Mouse (Mus musculus) embryo, embryonic 10 days (tissue): Measurements from ENCODE around the gene Ddx18.

Experiments
- DNase-seq: peaks from one replicate; pipeline ENCODE4 v3.0.0-alpha.2; 2015; ENCODE audit warnings: low spot score

Ddx18 gene

DNA sequence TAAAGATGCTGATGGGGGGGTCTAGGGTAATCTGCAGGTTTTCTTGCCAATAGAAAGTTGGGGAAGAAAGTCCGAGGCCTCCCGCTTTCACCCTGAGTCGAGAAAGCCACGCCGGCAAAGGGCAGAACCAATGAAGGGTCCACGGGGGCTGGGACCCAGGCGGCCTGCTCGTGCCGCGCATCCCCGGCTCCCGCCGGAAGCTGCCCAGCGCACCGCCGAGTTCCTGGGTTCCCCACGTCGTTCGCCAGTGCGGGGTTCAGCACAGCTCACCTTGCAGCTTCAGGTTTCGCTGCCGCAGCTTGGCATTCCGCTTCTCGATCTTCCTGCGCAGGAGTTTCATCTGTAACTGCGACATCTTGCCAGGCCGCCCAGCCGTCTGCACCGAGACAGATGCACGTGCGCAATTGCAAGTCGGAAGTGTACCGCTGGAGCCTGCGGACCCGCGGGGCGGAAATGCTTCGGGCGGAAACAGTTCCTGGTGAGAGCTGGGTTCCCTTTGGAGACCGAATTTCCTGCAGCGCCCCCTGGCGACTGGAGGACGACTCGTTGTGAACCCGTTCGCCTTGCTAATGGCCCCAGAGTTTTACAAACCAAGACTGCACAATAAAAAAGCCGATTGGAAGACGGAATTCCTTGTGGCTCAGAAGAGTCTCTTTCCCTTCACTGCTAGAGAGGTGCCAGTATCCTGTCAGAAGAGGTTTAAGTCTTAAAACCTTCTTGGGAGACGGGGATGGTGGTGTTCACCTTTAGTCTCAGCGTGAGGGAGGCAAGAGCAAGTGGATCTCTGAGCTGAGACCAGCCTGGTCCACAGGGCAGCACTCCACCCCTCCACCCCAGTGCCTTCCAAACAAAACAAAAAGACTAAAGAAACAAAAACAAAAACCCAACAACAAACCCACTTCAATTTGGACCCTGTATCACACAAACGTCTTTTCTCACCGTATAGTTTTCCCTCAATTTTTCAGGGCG, at the start of gene Ddx18:
Gene Ddx18, minus strand, starts transcription at position 469 of the 969 bp plus-strand sequence.
- peak; percentile 94 for DNase-seq

DNA sequence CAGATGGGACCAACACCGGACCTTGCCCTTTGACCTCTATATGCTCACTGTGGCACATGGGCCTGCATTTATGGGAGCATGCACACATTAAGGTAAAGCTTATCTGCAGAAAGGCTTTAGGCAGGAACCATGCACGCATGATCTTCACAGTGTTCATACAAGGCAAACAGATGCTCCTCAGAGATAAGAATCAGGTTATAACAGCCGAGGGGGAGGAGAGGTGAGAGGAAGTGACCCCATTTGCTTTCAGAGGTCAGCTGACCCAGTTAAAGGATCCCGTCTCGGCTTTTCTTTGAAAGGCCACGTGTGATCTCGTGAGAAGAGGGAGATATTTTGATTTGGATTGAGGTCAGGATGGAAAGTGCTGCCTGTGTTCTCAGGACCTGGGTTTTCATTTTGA, 40.2 kb upstream of the Ddx18 start:
- peak; percentile 23 for DNase-seq

DNA sequence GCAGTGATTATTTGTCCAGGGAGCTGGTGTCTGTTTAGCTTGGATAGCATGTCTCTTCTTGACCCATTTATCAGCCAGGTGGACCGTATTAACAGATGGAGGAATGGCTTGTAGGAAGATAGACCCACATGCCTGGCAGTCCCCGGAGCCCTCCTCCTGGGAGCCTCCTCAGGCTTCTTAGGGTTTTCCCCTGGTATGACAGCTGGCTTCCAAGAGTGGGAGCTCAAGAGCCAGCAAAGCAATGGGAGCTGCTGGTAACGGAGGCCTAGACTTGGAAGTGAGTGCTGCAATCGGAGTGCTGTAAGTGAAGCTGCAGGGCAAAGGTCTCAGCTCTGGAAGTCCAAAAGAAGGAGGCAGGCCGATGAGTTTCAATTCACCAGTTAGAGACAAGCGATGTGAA, 37.3 kb upstream of the Ddx18 start:
- peak; percentile 44 for DNase-seq

DNA sequence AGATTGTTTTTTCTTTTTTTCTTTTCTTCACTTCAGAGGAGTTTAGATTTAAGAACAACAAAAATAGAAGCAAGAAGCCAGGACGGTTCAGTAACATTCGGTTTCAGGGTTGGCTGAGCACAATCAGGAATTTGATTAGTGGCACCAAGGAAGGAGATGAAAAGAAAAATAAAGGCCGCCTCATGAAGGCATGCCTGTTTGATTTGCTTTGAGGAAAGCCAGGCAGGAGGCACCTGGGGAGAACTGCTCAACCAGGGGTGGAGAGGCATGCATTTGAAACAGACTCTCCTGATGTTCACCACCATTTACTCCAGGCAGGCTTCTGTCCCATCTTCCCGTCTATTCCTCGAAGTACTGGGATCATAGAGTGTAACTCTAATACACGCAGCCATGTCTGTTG, 34.1 kb upstream of the Ddx18 start:
- DNase-seq = no peak

DNA sequence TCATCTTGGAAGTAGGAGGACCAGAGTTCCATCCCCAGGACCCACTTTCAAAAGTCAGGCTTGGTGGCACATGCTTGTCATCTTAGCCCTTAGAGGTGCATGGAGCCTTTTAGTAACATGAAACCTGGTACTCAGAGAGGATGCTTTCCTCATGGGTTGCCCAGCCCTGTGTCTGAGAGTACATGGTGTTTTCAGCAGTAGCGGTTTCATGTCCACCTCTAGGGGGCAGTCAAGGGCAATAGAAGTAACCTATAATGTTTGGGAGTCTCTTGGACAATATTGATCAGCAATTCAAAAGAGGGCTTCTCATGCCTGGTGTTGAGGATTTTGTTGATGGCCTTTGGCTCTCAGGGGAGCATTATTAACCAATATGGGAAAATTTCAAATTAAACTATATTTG, 33.3 kb upstream of the Ddx18 start:
- peak; percentile 79 for DNase-seq

DNA sequence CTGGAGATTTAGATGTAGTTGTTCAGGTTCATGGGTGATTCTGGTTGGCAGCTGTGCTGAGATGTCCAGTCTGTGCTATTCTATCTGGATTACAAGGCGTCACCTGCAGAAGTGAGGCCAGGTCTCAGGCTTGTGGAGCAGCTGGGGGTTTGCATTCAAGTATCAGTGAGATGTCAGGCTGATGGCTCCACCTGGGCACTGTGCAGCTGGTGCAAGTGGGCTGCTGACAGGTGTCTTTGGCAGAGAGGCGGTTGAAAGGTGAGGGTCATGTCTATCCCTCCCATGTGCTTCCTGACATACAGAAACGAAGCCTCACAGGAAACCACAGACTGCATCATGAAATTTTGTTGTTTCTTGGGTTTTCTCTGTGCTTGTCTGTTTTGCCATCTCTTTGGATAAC, 30.6 kb upstream of the Ddx18 start:
- no peak for DNase-seq

DNA sequence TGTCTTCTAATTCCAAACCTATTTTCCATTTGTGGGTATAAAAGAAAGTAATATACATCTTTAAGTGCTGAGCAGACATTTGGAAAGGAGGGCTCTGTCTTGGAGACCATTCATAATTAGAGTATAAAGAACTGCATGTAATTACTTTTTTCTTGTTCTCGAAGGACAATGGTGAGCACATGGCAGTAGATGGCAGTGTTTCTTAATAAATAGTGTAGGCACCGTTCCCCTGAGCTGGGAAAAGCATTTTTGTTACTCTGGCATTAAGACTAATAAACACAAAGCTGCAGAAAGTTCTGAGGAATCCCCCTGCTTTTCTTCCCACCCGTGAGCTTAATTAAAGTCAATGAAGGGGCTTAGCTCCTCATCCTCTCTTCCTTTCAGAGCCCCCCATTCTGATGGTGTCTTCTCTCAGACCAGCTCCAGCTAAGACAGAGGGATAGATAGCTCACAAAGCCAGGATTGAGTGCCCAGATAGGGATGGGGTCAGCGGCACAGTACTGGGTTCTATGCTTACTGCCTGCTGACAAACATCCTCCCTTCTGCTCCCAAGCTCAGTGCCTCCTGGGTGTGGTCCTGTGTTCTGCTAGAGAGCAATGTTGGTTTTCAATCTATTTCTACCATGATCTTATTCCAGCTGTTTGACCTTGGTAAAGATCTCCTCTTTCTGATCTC, 29.3 kb upstream of the Ddx18 start:
- peak; percentile 57 for DNase-seq

DNA sequence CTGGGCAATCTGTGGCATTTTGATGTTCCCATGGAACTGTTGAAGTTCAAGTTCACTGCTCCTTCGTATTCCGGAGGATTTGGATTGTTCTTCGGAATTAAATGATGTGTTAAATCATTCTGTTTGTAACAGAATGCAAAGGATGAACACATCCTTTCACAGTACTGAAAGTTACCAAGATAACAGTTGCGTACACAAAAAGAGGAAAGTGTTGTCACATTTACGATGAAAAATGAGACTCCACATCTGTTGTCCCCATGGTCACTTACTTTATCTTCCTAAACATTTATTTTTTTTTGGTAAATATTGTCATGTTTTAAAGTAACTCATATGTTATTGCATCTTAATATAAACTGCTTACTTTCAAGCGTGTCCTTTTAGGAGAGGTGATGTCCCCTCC, 17.0 kb upstream of the Ddx18 start:
- no peak for DNase-seq

DNA sequence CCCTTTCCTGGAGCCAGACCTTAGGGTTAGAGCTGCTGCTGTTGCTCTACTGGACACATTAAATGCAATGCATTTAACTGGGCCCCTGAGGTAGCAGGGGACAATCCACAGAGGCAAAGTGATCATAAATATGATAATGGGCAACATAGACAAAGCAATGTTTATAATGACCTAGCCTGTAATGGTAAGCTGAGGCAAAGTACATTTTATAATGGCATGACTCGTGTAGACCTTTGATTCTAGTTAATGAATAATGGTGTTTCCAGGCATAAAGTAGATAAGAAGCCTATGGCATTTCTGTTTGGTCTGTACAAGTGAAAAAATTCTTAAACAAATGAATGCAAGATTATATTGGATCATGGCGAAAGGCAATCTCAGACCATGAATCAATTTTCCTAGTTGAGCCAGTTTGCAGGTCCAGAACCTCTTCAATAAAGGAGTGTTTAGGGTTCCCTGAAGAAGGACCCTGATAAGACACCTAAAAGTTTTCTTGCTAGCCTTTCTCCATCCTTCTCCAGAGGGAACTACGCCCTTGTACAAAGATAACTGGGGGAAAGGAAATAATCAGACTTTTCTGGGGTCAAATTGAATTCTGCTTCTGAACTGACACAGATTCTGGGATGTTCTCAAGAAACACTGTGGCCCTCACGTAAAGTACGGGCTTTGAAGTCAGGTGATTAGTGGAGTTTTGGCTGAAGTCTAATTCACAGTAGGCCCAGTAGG, 13.5 kb upstream of the Ddx18 start:
- no peak for DNase-seq

DNA sequence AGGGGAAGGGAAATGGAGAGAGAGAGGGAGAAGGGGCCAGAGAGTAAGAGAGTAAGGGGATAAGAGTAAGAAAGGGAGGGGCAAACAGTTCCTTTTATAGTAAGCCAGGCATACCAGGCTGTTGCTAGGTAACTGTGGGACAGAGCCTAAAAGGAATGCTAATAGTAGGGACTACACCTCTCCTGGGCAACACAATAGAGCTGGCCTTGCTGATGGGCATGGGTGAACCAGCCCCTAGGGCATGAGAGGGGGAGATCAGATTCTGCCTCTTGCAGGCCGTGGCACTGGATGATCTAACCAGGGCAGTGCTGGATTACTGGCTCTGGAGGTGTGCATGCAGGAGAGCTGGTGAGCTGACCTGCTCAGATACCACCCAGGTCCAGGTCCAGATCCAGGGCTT, 9.7 kb upstream of the Ddx18 start:
- no peak for DNase-seq

DNA sequence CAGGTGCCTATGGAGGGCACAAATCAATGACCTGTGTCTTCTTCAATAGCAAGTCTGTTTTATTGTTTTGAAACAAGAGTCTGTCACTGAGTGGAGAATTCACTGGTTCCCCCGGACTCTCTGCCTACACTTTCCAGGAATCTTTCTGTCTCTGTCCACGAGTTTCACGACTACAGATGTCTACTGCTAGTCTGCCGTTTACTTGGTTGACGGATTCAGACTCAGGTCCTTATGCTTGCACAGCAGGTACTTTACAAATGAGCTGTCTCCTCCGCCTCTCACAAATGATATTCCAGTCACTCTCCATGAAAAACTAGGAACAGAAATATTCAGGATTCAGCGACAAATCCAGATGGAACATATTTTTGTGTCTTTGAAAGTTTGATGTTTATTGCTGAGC, 2.7 kb upstream of the Ddx18 start:
- no peak for DNase-seq

DNA sequence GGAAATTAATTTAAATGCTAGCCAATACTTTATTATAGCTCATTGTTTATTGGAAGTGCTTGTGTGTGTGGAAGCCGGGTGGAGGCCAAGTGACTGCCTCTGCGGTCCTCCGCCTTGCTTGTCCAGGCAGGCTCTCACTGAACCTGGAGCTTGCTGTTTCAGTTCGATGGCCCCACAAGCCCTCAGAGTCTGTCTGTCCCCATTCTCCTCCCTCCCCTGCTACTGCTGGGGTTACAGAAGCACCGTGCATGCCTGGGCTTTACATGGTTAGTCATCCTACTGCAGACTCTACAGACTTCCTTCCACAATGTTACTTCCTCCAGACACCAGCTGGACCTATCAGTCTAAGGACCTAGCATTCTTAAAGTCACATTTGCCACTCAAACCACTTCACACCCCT, 9.9 kb downstream of the Ddx18 start:
- DNase-seq = no peak

DNA sequence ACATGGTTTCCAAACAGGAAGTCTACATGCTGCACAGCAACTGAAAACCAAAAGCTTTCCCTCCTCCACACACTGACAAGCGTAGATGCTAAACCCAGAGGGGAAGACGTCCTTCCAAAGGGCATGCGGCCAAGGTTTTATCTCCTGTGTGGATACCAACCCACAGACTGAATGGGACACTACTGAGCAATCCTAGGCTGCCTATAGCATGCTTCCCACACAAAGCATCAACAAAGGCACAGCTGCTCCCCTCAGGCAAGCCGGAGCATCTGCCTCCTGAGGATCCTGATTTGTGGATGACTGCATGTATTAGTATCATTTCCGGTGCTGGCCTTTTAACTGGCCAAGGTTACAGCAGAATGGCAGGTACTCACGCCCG, 16.3 kb downstream of the Ddx18 start:
- DNase-seq = no peak

DNA sequence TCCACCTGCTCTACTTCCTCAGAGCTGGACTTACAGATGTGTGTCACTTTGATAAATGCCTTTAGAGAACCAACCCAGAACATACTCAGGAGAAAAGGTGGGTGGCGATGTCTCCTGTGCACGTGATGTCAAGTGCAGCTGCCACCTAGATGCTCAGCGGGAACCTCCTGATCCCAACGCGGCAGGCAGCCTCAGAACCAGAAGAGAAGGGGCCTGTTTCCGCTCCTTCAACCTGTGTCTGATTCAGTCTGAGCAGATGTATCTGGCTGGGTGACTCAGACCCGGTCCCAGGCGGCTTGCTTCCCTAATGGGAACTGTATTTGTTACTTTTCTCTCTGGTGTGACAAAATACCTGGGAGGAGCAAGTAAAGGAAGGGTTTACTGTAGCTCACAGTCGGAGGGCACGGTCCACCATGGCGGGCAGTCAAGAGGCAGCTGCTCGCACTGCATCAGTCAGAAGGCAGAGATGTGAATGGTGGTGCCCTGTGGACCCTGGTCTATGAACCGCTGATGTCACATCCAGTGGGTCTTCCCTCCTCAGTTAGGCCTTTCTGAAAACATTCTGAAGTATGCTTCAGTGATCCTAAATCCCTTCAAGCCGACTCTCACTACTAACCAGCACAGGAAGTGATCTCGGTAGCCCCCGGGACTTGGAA, 16.9 kb downstream of the Ddx18 start:
- DNase-seq = no peak

DNA sequence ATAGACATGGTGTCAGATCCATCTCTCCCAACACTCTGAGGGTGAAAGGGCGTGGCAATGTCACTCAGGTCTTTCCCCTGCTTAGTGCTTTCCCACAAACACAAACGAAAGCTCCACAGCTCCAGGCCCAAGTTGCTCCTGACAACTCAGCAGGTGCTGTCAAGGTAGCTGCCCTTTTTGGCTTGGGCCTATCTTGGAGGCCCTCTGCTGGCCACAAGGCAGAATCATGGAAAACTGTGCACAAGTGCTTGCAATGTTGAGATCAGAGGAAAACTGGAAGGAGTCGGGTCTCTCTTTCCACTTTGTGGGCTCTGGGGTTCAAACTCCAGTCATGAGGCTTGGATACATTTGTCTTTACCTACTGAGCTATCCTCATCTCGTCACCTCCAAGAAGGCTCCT, 18.3 kb downstream of the Ddx18 start:
- DNase-seq = peak; percentile 31

DNA sequence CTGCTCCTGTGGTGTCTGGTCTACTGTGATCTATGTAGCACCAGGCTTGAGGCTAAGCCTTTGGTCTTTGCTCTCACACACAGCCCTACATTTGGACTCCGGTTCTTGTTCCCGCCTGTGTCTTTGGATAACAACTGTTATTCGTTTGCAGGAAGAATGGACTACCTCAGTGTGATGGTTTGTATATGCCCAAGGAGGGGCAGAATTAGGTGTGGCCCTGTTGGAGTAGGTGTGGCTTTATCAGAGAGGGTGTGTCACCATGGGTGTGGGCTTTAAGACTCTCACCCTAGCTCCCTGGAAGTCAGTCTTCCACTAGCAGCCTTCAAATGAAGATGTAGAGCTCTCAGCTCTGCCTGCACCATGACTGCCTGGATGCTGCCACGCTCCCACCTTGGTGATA, 19.1 kb downstream of the Ddx18 start:
- DNase-seq = no peak

DNA sequence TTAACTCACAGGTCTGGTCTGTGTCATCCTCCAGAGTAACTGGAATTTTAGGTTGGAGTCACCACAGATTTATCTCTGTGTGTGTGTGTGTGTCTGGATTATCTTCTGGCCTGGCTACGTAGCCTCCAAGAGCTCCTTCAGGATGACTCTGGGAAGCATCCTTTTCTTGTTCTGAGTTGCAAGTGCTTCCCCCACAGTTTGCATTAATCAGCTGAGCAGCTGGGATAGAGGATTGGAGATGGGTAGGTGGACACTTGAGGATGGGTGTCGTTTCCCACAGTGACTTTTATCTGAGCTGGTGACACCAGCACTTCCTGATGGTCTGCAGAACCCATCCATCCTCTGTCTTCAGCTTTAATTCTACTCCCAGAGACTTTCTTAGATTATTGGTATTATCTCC, 20.9 kb downstream of the Ddx18 start:
- DNase-seq = no peak

DNA sequence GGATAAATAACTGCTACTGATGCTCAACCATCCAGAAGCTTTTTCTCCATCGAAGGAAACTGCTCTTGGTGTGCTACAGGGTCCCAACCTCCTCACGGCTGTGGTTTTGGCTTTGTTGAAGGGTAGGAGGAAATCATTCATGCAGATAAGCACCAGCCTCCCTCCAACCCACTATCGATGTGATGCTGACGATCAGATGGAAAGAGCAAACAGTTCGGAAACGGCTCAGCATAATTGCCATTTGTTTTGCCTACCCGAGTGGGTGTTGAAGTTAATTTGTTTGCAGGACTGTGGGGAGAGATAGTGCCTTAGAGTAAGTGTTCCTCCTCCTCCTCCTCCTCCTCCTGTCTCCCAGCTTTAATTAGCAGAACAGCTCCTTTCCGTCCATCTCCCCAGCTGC, 27.4 kb downstream of the Ddx18 start:
- no peak for DNase-seq

DNA sequence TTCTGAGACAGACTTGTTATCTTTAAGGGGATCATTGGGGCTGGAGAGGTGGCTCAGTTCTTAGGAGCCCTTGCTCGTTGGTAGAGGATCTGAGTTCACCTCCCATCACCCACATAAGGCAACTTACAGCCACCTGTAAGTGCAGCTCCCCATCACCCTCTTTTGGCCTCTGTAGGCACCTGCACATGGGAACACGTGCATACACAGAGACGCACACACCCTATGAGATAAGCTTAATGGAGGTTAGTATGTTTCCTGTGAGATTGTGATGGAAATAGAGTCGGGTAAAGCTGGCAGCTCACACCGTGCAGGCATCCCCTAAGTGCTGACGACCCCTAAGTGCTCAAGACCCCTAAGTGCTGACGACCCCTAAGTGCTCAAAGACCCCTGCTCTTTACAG, 36.4 kb downstream of the Ddx18 start:
- no peak for DNase-seq

DNA sequence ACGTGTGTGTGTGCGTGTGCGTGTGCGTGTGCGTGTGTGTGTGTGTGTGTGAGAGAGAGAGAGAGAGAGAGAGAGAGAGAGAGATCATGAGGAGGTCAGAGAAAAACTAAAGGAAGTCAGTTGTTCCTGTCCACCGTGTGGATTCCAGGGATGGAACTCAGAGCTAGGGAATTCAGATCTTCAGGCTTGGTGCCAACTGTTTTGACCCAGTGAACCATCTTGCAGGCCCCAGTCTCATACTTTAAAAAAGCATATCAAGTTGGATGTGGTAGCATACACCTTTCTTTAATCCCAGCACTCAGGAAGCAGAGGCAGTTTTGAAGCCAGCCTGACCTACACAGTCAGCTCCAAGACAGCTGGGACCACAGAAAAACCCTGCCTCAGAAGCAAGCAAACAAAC, 38.5 kb downstream of the Ddx18 start:
- no peak for DNase-seq

DNA sequence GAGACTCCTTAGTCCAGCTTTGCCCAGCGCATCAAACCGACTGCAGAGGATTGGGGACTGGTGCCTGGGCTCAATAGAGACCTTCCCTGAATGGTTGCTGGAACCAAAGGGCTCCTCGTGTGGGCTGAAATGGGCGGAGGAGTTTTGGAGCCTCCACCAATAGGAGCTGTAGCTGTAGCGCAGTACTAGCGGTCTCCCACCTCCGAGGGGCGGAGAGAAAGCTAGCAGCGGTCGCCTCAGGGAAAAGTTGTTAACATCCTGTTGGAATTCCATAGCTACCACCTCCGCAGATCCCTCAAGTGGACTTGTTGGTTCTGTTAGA, 39.4 kb downstream of the Ddx18 start, which contains the start of gene Htr5b:
Gene Htr5b, minus strand, starts transcription at position 67 of the 322 bp plus-strand sequence.
- DNase-seq = peak; percentile 85
